8 mouse cellular contexts compared by ENCODE assay signal in genomic region chr7:28865481-28866300, GRCm38 (mm10). TPM values are rescaled to one million over a fixed set of nuclear protein-coding genes. Genes with fewer than 3 reads are reported as not detected.
DNase-seq lines count a peak whose midpoint lies in the region; ATAC-seq lines count a peak whose summit lies in the region.

No protein-coding gene starts in this region.

- no peaks in the 10 kb centered on the region for H3K36me3 ChIP-seq in forebrain, embryonic 10.5 days (replicated peaks)
- H3K36me3 ChIP-seq in heart, embryonic 14.5 days (ENCODE audit: control insufficient read depth, insufficient read depth, low read length): no peaks in the 10 kb centered on the region
- no peaks in the 10 kb centered on the region for H3K36me3 ChIP-seq in liver, embryonic 11.5 days (ENCODE audit: control insufficient read depth, insufficient read depth, low read length)
- no peaks in the 10 kb centered on the region for H3K36me3 ChIP-seq in stomach, embryonic 14.5 days (ENCODE audit: control insufficient read depth, insufficient read depth, low read length)

- WGBS in forebrain, embryonic 10.5 days: 49% methylated on average over 33 of the region's 33 CpGs
- 41% methylated on average over 33 of the region's 33 CpGs for WGBS in heart, embryonic 14.5 days
- 36% methylated on average over 33 of the region's 33 CpGs for WGBS in liver, embryonic 11.5 days
- 40% methylated on average over 33 of the region's 33 CpGs for WGBS in stomach, embryonic 14.5 days

- peak overlapping the region; percentile 40 for H3K4me3 ChIP-seq in forebrain, embryonic 10.5 days
- H3K4me3 ChIP-seq in heart, embryonic 14.5 days (ENCODE audit: control insufficient read depth in 1 of 2, insufficient read depth in 1 of 2, low read depth in 1 of 2, low read length in 2 of 2): peak overlapping the region; percentile 20 to 27
- H3K4me3 ChIP-seq in liver, embryonic 11.5 days (ENCODE audit: low read depth, low read length): peak overlapping the region; percentile 10; the same call in 1 of the 2 replicates
- H3K4me3 ChIP-seq in stomach, embryonic 14.5 days (ENCODE audit: low read depth, low read length): peak overlapping the region; percentile 11; the same call in 1 of the 2 replicates

- peaks cover 4% of the 10 kb centered on the region; the same call in 1 of the 2 replicates for H3K9me3 ChIP-seq in forebrain, embryonic 10.5 days
- 0 out of 2 replicates have a peak, but pooled peaks cover 4% of the 10 kb centered on the region for H3K9me3 ChIP-seq in heart, embryonic 14.5 days (ENCODE audit: control insufficient read depth, low read length)
- H3K9me3 ChIP-seq in liver, embryonic 11.5 days (ENCODE audit: control insufficient read depth, low read length): no peaks in the 10 kb centered on the region
- H3K9me3 ChIP-seq in stomach, embryonic 14.5 days (ENCODE audit: control insufficient read depth, low read depth, low read length): no peaks in the 10 kb centered on the region

- H3K27ac ChIP-seq in forebrain, embryonic 10.5 days: peak overlapping the region; percentile 68
- 0 out of 4 replicates have a peak overlapping the region, but pooled peaks of 1 of the 2 experiments have one; percentile 14 for H3K27ac ChIP-seq in heart, embryonic 14.5 days (replicated peaks in 1 of 2; ENCODE audit: control insufficient read depth in 1 of 2, insufficient read depth in 1 of 2, low read depth in 2 of 2, low read length in 2 of 2)
- peak overlapping the region; percentile 63; the same call in 1 of the 2 replicates for H3K27ac ChIP-seq in liver, embryonic 11.5 days (ENCODE audit: low read depth, low read length)
- H3K27ac ChIP-seq in stomach, embryonic 14.5 days (ENCODE audit: low read length): peak overlapping the region; percentile 2; the same call in 1 of the 2 replicates

- H3K9ac ChIP-seq in heart, embryonic 14.5 days (ENCODE audit: low read length): peak overlapping the region; percentile 49
- H3K9ac ChIP-seq in liver, embryonic 11.5 days (ENCODE audit: low read depth, low read length): peak overlapping the region; percentile 23
- H3K9ac ChIP-seq in stomach, embryonic 14.5 days (replicated peaks; ENCODE audit: low read depth, low read length): no peak overlapping the region

- peak; percentile 75 for DNase-seq in ovary, adult 18-20 months (ENCODE audit: low spot score)
- no peak for DNase-seq in ovary, postnatal 10 days (ENCODE audit: low spot score)
- DNase-seq in forebrain, embryonic 10.5 days (ENCODE audit: extremely low spot score, low spot score): peak; percentile 67
- DNase-seq in kidney, postnatal 10 days: peak; percentile 88
- DNase-seq in liver, embryonic 11.5 days (ENCODE audit: low spot score): peak; percentile 91

- peaks cover 10% of the 10 kb centered on the region; the same call in 1 of the 2 replicates for H3K27me3 ChIP-seq in forebrain, embryonic 10.5 days (ENCODE audit: poor library complexity, severe bottlenecking)
- no peaks in the 10 kb centered on the region for H3K27me3 ChIP-seq in heart, embryonic 14.5 days (ENCODE audit: control insufficient read depth, insufficient read depth, low read length)
- no peaks in the 10 kb centered on the region for H3K27me3 ChIP-seq in liver, embryonic 11.5 days (replicated peaks; ENCODE audit: control insufficient read depth, insufficient read depth, low read length)
- no peaks in the 10 kb centered on the region for H3K27me3 ChIP-seq in stomach, embryonic 14.5 days (ENCODE audit: control insufficient read depth, insufficient read depth, low read length)

- 0 out of 2 replicates have a peak, but pooled peaks have one; percentile 38 for ATAC-seq in heart, embryonic 14.5 days (ENCODE audit: insufficient number of reproducible peaks, insufficient read depth, low FRiP score, low read depth)
- peak; percentile 84 for ATAC-seq in liver, embryonic 11.5 days (replicated peaks; ENCODE audit: low FRiP score)
- peak; percentile 82 for ATAC-seq in monocyte, adult 5-6 weeks (replicated peaks; ENCODE audit: insufficient number of reproducible peaks, low FRiP score, low TSS enrichment, poor library complexity, severe bottlenecking)
- peak; percentile 73 for ATAC-seq in stomach, embryonic 14.5 days (ENCODE audit: insufficient number of reproducible peaks, insufficient read depth, low FRiP score, low read depth)

- H3K4me2 ChIP-seq in heart, embryonic 14.5 days (ENCODE audit: low read length): peak overlapping the region; percentile 59
- H3K4me2 ChIP-seq in liver, embryonic 11.5 days: peak overlapping the region; percentile 52
- peak overlapping the region; percentile 39 for H3K4me2 ChIP-seq in stomach, embryonic 14.5 days (replicated peaks; ENCODE audit: low read depth, low read length)

- H3K4me1 ChIP-seq in forebrain, embryonic 10.5 days: peaks cover 32% of the 10 kb centered on the region
- H3K4me1 ChIP-seq in heart, embryonic 14.5 days (ENCODE audit: control insufficient read depth in 2 of 2, insufficient read depth in 2 of 2, low read length in 2 of 2): peaks cover 19 to 20% of the 10 kb centered on the region in 2 experiments
- peaks cover 15% of the 10 kb centered on the region for H3K4me1 ChIP-seq in liver, embryonic 11.5 days (replicated peaks; ENCODE audit: control insufficient read depth, insufficient read depth, low read length)
- H3K4me1 ChIP-seq in stomach, embryonic 14.5 days (ENCODE audit: control insufficient read depth, insufficient read depth, low read length): peaks cover 13% of the 10 kb centered on the region

RNA-seq across cellular contexts. Expression of gene Lgals7, which starts 2.0 kb away (rescaled TPM):
- 0.26 and 0.42 TPM in 2 replicates for polyA plus RNA-seq in forebrain, embryonic 10.5 days (2016; fragmentation: Nextera tagmentation; extraction: Ambion mirVana)
- 1.3 and 2.6 TPM in 2 replicates for polyA plus RNA-seq in heart, embryonic 14.5 days (2014; fragmentation: Nextera tagmentation; extraction: Ambion mirVana)
- not detected in 2 replicates for polyA plus RNA-seq in liver, embryonic 11.5 days (2014; fragmentation: Nextera tagmentation; extraction: Ambion mirVana)
- total RNA-seq in monocyte, adult 5-6 weeks (2017): not detected in 3 replicates
- 1.4 and 1.5 TPM in 2 replicates for polyA plus RNA-seq in stomach, embryonic 14.5 days (2014; fragmentation: Nextera tagmentation; extraction: Ambion mirVana)

RNA-seq across cellular contexts. Expression of gene Capn12, which starts 15.5 kb away (rescaled TPM):
- 0.21 and 0.43 TPM in 2 replicates for polyA plus RNA-seq in forebrain, embryonic 10.5 days (2016; fragmentation: Nextera tagmentation; extraction: Ambion mirVana)
- polyA plus RNA-seq in heart, embryonic 14.5 days (2014; fragmentation: Nextera tagmentation; extraction: Ambion mirVana): 0.27 and 0.46 TPM in 2 replicates
- 0.21 and 0.37 TPM in 2 replicates for polyA plus RNA-seq in liver, embryonic 11.5 days (2014; fragmentation: Nextera tagmentation; extraction: Ambion mirVana)
- 0.87 TPM in 1 of 3 replicates, not detected in the others for total RNA-seq in monocyte, adult 5-6 weeks (2017)
- 0.67 and 1.1 TPM in 2 replicates for polyA plus RNA-seq in stomach, embryonic 14.5 days (2014; fragmentation: Nextera tagmentation; extraction: Ambion mirVana)

RNA-seq across cellular contexts. Expression of gene Lgals4, which starts 32.0 kb away (rescaled TPM):
- 2.9 and 3.1 TPM in 2 replicates for polyA plus RNA-seq in forebrain, embryonic 10.5 days (2016; fragmentation: Nextera tagmentation; extraction: Ambion mirVana)
- polyA plus RNA-seq in heart, embryonic 14.5 days (2014; fragmentation: Nextera tagmentation; extraction: Ambion mirVana): 4.7 and 4.8 TPM in 2 replicates
- 2.9 and 5.1 TPM in 2 replicates for polyA plus RNA-seq in liver, embryonic 11.5 days (2014; fragmentation: Nextera tagmentation; extraction: Ambion mirVana)
- total RNA-seq in monocyte, adult 5-6 weeks (2017): 1.2 to 7.4 TPM (median 5.5 TPM) in 3 replicates
- 127 and 140 TPM in 2 replicates for polyA plus RNA-seq in stomach, embryonic 14.5 days (2014; fragmentation: Nextera tagmentation; extraction: Ambion mirVana)

RNA-seq across cellular contexts. Expression of gene Ech1, which starts 40.7 kb away (rescaled TPM):
- 68.5 and 72.0 TPM in 2 replicates for polyA plus RNA-seq in forebrain, embryonic 10.5 days (2016; fragmentation: Nextera tagmentation; extraction: Ambion mirVana)
- 252 and 254 TPM in 2 replicates for polyA plus RNA-seq in heart, embryonic 14.5 days (2014; fragmentation: Nextera tagmentation; extraction: Ambion mirVana)
- 107 TPM in 2 replicates for polyA plus RNA-seq in liver, embryonic 11.5 days (2014; fragmentation: Nextera tagmentation; extraction: Ambion mirVana)
- total RNA-seq in monocyte, adult 5-6 weeks (2017): 48.7 to 61.1 TPM (median 56.4 TPM) in 3 replicates
- 172 and 179 TPM in 2 replicates for polyA plus RNA-seq in stomach, embryonic 14.5 days (2014; fragmentation: Nextera tagmentation; extraction: Ambion mirVana)

RNA-seq across cellular contexts. Expression of gene Hnrnpl, which starts 57.4 kb away (rescaled TPM):
- 325 and 336 TPM in 2 replicates for polyA plus RNA-seq in forebrain, embryonic 10.5 days (2016; fragmentation: Nextera tagmentation; extraction: Ambion mirVana)
- 151 and 155 TPM in 2 replicates for polyA plus RNA-seq in heart, embryonic 14.5 days (2014; fragmentation: Nextera tagmentation; extraction: Ambion mirVana)
- polyA plus RNA-seq in liver, embryonic 11.5 days (2014; fragmentation: Nextera tagmentation; extraction: Ambion mirVana): 238 and 279 TPM in 2 replicates
- 279 to 373 TPM (median 301 TPM) in 3 replicates for total RNA-seq in monocyte, adult 5-6 weeks (2017)
- polyA plus RNA-seq in stomach, embryonic 14.5 days (2014; fragmentation: Nextera tagmentation; extraction: Ambion mirVana): 259 and 266 TPM in 2 replicates

Comparison
In these comparisons a context has a peak if more than half of its experiments do, and no peak if none do; other contexts are left out.
1. RNA of gene Lgals4, which starts 32.0 kb away (polyA plus RNA-seq): 127 to 140 TPM in stomach, embryonic 14.5 days; 2.9 to 5.1 TPM in liver, embryonic 11.5 days, 4.7 to 4.8 TPM in heart, embryonic 14.5 days and 2.9 to 3.1 TPM in forebrain, embryonic 10.5 days; every median in the first group is over 10 times any median in the second.
2. Peak in every context shown above with its lines, with median percentiles within 50 percentile points of each other: H3K4me3 ChIP-seq, ATAC-seq and H3K4me2 ChIP-seq.